Mouse (Mus musculus) G1E (cell line): ENCODE data around the gene Rapgef2.

ENCODE experiments used
- CTCF ChIP-seq: IDR thresholded peaks from 2 replicates; pipeline ENCODE4 v1.5.1; 2012; ENCODE audit warnings: low read depth, low read length, inconsistent platforms, mixed read lengths
- GATA1 ChIP-seq: IDR thresholded peaks from 2 replicates; pipeline ENCODE4 v1.6.1; 2012; ENCODE audit warnings: borderline replicate concordance, low read length, inconsistent platforms, mixed read lengths
- TAL1 ChIP-seq: conservative IDR thresholded peaks from 2 replicates; pipeline ENCODE4 v1.6.1; 2012; ENCODE audit warnings: low read depth, low read length, inconsistent platforms, mixed read lengths

DNA sequence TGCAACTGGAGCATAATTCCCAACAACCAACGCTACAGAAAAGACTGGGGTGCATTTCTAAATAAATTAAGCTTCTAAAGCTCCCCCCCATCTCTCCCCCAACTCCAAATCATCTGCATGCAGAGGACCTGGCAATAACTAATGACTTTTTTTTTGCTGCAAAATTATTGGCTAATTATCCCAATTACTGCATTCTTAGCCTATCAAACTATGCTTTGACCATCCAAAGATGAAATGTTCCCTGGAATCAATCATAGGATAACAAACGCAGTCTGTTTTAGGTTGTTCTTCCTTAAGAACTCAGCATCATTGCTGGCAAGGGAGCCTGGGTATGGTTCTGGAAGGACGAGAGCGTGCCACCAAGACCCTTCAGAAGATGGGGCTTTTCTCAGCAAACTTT lies 22.3 kb upstream of the Rapgef2 start:
- TF ChIP-seq CTCF (no peak), TAL1 (no peak), GATA1 (no peak)
